Mouse (Mus musculus) thymus, adult 2 months (tissue): ENCODE measurements around the gene Plgrkt.

Source experiments
- CTCF ChIP-seq: fragments of 200-500 bp; IDR thresholded peaks from 2 replicates; pipeline ENCODE4 v1.5.1; 2012; ENCODE audit warnings: mild to moderate bottlenecking, control low read depth, low read length, moderate library complexity, borderline replicate concordance; ENCODE audit not compliant: control insufficient read depth, poor library complexity, insufficient read depth; ENCODE audit errors: extremely low read depth
- POLR2A ChIP-seq: fragments of 200-500 bp; IDR thresholded peaks from 2 replicates; pipeline ENCODE4 v1.6.1; 2012; ENCODE audit warnings: mild to moderate bottlenecking, low read length, control low read depth, moderate library complexity; ENCODE audit not compliant: control insufficient read depth, poor library complexity, insufficient read depth; ENCODE audit errors: extremely low read depth

GRCm38 (mm10) chr19:29399786-29400185 lies 32.6 kb upstream of the Plgrkt start:
- TF ChIP-seq CTCF (no peak), POLR2A (no peak)
